18 mouse cellular contexts compared by ENCODE assay signal in genomic region chr6:89409041-89409440, GRCm38 (mm10).
A peak's percentile ranks its signal among the peaks of the same experiment; 100 is the strongest.
DNase-seq lines count a peak whose midpoint lies in the region; ATAC-seq lines count a peak whose summit lies in the region.
"Had no signal": no experiment of that assay in that cellular context is flagged by ENCODE, and none has a peak within 500 bp of the region (broad histone marks: within the 10 kb centered on the region; RNA-seq: fewer than 3 reads in every experiment).

No protein-coding gene starts in this region.

- no peak for ATAC-seq in cerebellum, adult (ENCODE audit: insufficient number of reproducible peaks, low FRiP score, low TSS enrichment)
- ATAC-seq: CD4-positive, CD25-positive, alpha-beta regulatory T cell, adult 4 months; forebrain, embryonic 15.5 days; hindbrain, embryonic 16.5 days; intestine, embryonic 15.5 days had no signal

- DNase-seq in cerebellum, adult 11-12 months = peak; percentile 39
- DNase-seq in cerebellum, adult 9-10 months = no peak
- DNase-seq in cerebellum, adult 9-11 months = peak; percentile 30
- peak; percentile 52 to 66 for DNase-seq in cerebellum, postnatal 25 days
- DNase-seq in cerebellum, postnatal 36 days = peak; percentile 31 to 42
- DNase-seq: adrenal gland, postnatal 14 days; embryo, embryonic 11 days; gastrocnemius, postnatal 25 days; heart, adult 18-20 months; heart, postnatal 10 days; heart, postnatal 36 days; kidney, adult 11 months; kidney, adult 8-10 months had no signal
